Mouse (Mus musculus): ENCODE results near the gene Rgs14. TPM values are rescaled to one million over a fixed set of nuclear protein-coding genes. Genes with fewer than 3 reads are reported as not detected.

Rgs14 gene
- polyA plus RNA-seq, 1 experiment from 2014 or later = 1.6 TPM

DNA sequence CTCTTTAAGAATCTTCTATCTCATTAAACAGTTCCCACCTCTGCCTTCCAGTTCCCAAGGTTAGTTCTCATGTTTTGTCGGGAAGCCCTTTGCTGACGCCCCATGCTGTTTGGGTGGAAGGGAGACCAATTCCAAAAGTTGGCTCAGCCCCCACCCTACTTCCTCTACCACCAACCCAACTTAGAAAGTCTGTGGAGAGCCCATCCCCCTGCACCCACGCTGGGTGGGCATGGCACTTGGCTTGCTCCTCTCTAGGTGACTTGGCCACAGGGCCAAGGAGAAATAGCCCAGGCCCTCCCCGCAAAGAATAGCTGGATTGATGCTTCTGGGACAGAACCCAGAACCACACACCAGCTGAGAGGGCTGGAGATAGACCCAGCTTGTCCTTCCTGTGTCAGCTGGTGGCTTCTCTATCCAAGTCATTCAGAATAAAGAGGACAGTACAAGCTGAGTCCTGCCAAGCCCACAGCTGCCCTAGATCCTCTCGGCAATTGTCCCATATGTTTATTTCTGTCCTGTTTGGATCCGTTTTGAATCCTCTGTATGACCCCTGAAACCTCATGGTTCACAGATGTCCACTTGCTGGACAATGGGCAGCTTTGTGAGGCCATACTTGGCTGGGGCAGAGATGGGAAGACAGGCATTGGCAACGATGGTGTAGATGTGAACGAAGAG lies 1.6 kb downstream of the Rgs14 start:
- no peak overlapping the region for H3K4me2 ChIP-seq (ENCODE audit: low read depth, low read length)
- no peak for ATAC-seq (ENCODE audit: insufficient read depth, low FRiP score)
- no peaks in the 10 kb centered on the region for H3K9me3 ChIP-seq (replicated peaks; ENCODE audit: control insufficient read depth, low read length)
- WGBS = 56% methylated on average over 8 of the region's 8 CpGs
- H3K4me1 ChIP-seq (ENCODE audit: control insufficient read depth, insufficient read depth, low read length) = peaks cover 3% of the 10 kb centered on the region; the same call in 1 of the 2 replicates
- no peak overlapping the region for H3K27ac ChIP-seq (ENCODE audit: low read length)
- no peak overlapping the region for H3K9ac ChIP-seq (ENCODE audit: low read length)
- no peaks in the 10 kb centered on the region for H3K36me3 ChIP-seq (ENCODE audit: control insufficient read depth, insufficient read depth, low read length)
- H3K27me3 ChIP-seq (ENCODE audit: control insufficient read depth, insufficient read depth, low read length) = no peaks in the 10 kb centered on the region
- no peak overlapping the region for H3K4me3 ChIP-seq (replicated peaks; ENCODE audit: low read length)

DNA sequence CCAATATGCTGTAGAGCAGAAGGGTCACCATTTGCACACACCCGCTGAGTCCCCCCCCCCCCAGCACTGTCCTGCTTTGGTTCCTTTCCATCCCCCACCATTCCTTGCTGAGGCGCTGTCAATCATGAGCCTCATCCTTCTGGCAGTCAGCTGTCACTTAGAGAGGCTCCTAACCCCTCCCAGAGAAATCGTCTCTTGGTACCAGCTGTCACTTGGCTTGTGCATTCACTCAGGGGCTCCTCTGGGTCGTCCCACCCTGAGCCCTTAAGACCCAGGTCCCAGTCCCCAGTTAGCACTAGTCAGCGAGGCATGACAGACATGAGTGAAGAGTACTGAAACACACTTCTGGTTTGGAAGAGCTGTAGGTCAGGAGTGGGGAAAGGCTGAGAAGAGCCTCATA lies 2.2 kb downstream of the Rgs14 start:
- H3K27me3 ChIP-seq (ENCODE audit: control insufficient read depth, insufficient read depth, low read length) = no peaks in the 10 kb centered on the region
- H3K9me3 ChIP-seq (replicated peaks; ENCODE audit: control insufficient read depth, low read length) = no peaks in the 10 kb centered on the region
- WGBS = 61% methylated on average over 5 of the region's 5 CpGs
- no peaks in the 10 kb centered on the region for H3K36me3 ChIP-seq (ENCODE audit: control insufficient read depth, insufficient read depth, low read length)
- no peak overlapping the region for H3K9ac ChIP-seq (ENCODE audit: low read length)
- no peak for ATAC-seq (ENCODE audit: insufficient read depth, low FRiP score)
- H3K27ac ChIP-seq (ENCODE audit: low read length) = no peak overlapping the region
- H3K4me2 ChIP-seq (ENCODE audit: low read depth, low read length) = no peak overlapping the region
- no peak overlapping the region for H3K4me3 ChIP-seq (replicated peaks; ENCODE audit: low read length)
- peaks cover 3% of the 10 kb centered on the region; the same call in 1 of the 2 replicates for H3K4me1 ChIP-seq (ENCODE audit: control insufficient read depth, insufficient read depth, low read length)

DNA sequence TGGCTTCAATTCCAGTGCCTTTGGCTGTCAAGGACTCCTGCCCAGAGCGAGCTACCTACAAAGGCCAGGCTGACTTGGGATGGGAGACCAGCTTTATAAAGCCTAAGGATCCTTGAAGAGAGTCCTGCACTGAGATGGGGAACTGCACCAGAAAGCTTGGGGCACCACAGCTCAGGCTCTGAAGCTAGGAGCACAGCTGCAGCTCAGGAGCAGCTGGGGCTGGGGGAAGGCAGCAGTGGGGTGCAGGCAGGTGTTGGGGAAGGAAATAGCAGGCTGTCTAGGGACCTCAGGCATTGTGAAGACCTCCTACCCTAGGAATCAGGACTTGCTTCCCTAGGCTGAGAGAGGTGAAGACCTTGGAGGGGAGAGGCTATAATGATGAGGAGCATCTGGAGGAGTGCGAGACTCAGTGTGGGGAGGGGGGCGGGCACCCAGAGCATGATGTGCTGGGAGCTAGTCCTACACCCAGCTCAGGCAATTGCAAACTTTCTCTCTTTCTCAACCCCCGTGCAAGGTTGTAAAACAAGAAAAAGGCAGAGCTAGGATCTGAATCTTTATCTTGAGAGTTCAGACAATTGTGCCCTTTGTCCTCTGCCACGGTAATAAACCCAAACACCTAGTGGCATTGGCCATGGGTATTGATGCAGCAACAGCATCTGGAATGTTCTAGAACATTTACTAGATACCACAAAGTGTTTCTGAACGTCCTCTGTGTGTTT lies 4.8 kb downstream of the Rgs14 start:
- H3K36me3 ChIP-seq (ENCODE audit: control insufficient read depth, insufficient read depth, low read length) = no peaks in the 10 kb centered on the region
- 0 out of 2 replicates have a peak overlapping the region, but pooled peaks have one; percentile 23 for H3K9ac ChIP-seq (ENCODE audit: low read length)
- no peak for ATAC-seq (ENCODE audit: insufficient read depth, low FRiP score)
- H3K27me3 ChIP-seq (ENCODE audit: control insufficient read depth, insufficient read depth, low read length) = peaks cover 8% of the 10 kb centered on the region
- H3K9me3 ChIP-seq (replicated peaks; ENCODE audit: control insufficient read depth, low read length) = no peaks in the 10 kb centered on the region
- no peak overlapping the region for H3K27ac ChIP-seq (ENCODE audit: low read length)
- H3K4me2 ChIP-seq (ENCODE audit: low read depth, low read length) = no peak overlapping the region
- H3K4me3 ChIP-seq (replicated peaks; ENCODE audit: low read length) = no peak overlapping the region
- H3K4me1 ChIP-seq (ENCODE audit: control insufficient read depth, insufficient read depth, low read length) = peaks cover 3% of the 10 kb centered on the region; the same call in 1 of the 2 replicates
- 52% methylated on average over 6 of the region's 6 CpGs for WGBS

DNA sequence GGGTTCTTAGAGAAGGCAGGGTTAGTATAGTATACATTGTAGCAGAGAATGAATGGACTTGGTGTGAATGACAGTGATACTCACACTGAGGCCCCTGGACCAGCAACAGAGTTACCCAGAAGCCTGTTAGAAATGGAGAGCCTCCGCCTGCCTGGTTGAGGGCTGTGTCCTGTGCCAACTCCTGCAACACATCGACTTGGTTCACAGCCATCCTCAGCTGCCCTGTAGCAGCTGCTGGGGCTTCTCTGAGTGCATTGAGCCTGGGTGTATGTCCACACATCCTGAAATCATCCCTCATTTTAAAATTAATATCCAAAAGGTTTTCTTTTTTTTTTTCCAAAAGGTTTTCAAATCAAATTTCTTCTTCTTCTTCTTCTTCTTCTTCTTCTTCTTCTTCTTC lies 6.3 kb downstream of the Rgs14 start:
- no peaks in the 10 kb centered on the region for H3K4me1 ChIP-seq (ENCODE audit: control insufficient read depth, insufficient read depth, low read length)
- H3K9me3 ChIP-seq (replicated peaks; ENCODE audit: control insufficient read depth, low read length) = no peaks in the 10 kb centered on the region
- WGBS = 70% methylated on average over 2 of the region's 2 CpGs
- ATAC-seq (ENCODE audit: insufficient read depth, low FRiP score) = no peak
- no peak overlapping the region for H3K4me3 ChIP-seq (replicated peaks; ENCODE audit: low read length)
- H3K27me3 ChIP-seq (ENCODE audit: control insufficient read depth, insufficient read depth, low read length) = peaks cover 16% of the 10 kb centered on the region
- H3K4me2 ChIP-seq (ENCODE audit: low read depth, low read length) = no peak overlapping the region
- no peak overlapping the region for H3K9ac ChIP-seq (ENCODE audit: low read length)
- H3K27ac ChIP-seq (ENCODE audit: low read length) = no peak overlapping the region
- H3K36me3 ChIP-seq (ENCODE audit: control insufficient read depth, insufficient read depth, low read length) = no peaks in the 10 kb centered on the region

DNA sequence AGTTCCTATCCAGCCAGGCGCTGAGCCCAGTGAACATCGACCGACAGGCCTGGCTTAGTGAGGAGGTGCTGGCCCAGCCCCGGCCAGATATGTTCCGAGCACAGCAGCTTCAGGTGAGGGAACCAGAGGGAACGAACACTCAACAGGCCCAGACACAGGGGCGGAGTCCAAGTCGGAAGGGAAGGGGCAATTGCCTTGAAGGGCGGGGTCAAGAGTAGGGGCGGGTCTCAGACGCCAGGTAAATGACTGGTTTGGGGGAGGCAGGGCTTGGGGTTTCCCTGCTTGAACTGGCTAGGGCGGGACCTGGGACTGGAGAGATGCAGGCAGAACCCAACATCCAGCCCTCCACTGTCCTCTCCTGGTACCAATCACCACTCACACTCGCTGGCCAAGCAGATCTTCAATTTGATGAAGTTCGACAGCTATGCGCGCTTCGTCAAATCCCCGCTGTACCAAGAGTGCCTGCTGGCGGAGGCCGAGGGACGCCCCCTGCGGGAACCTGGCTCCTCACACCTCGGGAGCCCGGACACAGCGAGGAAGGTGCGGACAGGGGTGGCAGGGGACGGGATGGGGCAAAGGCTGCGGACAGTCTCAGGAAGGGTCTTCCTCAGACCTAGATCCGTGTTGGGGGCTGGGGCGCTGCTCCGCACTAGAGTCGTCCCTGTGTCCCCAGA lies 9.5 kb downstream of the Rgs14 start:
- Histone ChIP-seq H3K9ac (ENCODE audit: low read length) (no peak overlapping the region), H3K27me3 (ENCODE audit: control insufficient read depth, insufficient read depth, low read length) (peaks cover 16% of the 10 kb centered on the region), H3K4me3 (replicated peaks; ENCODE audit: low read length) (0 out of 2 replicates have a peak overlapping the region, but pooled peaks have one; percentile 4), H3K4me2 (ENCODE audit: low read depth, low read length) (peak overlapping the region; percentile 26), H3K9me3 (replicated peaks; ENCODE audit: control insufficient read depth, low read length) (no peaks in the 10 kb centered on the region), H3K4me1 (ENCODE audit: control insufficient read depth, insufficient read depth, low read length) (no peaks in the 10 kb centered on the region), H3K36me3 (ENCODE audit: control insufficient read depth, insufficient read depth, low read length) (no peaks in the 10 kb centered on the region), H3K27ac (ENCODE audit: low read length) (no peak overlapping the region)
- peak; percentile 43; the same call in 1 of the 2 replicates for ATAC-seq (ENCODE audit: insufficient read depth, low FRiP score)
- 14% methylated on average over 32 of the region's 32 CpGs for WGBS

DNA sequence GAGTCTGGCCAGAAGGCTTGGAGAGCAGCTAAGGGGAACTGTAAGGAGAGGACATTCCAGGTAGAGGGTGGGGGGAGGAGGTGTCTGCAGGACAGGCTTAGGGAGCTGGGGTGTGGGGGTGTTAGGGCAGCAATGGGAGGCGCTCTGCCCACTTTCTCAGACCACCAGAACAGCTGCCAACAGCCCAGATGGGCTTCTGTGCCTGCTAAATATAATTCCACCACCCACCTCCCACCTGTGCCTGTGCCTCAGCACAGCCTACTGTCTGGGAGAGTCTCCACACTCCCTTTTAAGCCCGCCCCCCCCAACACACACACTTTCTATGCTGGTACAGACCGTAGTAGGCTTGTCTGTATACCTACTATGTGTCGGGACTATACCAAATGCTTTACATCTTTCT lies 12.3 kb downstream of the Rgs14 start:
- Histone ChIP-seq H3K4me3 (replicated peaks; ENCODE audit: low read length) (no peak overlapping the region), H3K4me1 (ENCODE audit: control insufficient read depth, insufficient read depth, low read length) (no peaks in the 10 kb centered on the region), H3K36me3 (ENCODE audit: control insufficient read depth, insufficient read depth, low read length) (no peaks in the 10 kb centered on the region), H3K4me2 (ENCODE audit: low read depth, low read length) (no peak overlapping the region), H3K9me3 (replicated peaks; ENCODE audit: control insufficient read depth, low read length) (no peaks in the 10 kb centered on the region), H3K27ac (ENCODE audit: low read length) (no peak overlapping the region), H3K9ac (ENCODE audit: low read length) (no peak overlapping the region), H3K27me3 (ENCODE audit: control insufficient read depth, insufficient read depth, low read length) (peaks cover 16% of the 10 kb centered on the region)
- 75% methylated on average over 4 of the region's 4 CpGs for WGBS
- no peak for ATAC-seq (ENCODE audit: insufficient read depth, low FRiP score)

DNA sequence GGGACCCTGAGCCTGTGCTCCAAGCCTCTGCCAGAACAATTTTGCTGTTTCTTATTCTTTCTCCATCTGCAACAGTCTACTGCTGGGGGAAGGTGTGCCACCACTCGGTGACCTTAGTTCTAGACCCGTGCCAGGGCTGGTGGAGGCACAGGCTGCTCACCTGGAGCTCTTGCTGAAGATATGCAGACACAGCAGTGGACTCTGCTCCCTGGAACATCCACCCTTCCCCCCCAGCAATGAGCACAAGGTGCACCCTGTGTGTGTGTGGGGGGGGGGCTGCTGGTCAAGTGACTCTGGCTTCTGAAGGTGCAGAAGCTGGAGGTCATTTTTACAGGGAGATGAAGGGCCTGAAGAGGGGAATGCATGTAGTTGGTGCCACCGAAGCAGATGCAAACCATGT lies 21.1 kb downstream of the Rgs14 start:
- ATAC-seq (ENCODE audit: insufficient read depth, low FRiP score) = no peak
- whole genome bisulfite sequencing = 71% methylated on average over 3 of the region's 3 CpGs
- Histone ChIP-seq H3K27me3 (ENCODE audit: control insufficient read depth, insufficient read depth, low read length) (no peaks in the 10 kb centered on the region), H3K4me3 (replicated peaks; ENCODE audit: low read length) (no peak overlapping the region), H3K27ac (ENCODE audit: low read length) (no peak overlapping the region), H3K4me2 (ENCODE audit: low read depth, low read length) (no peak overlapping the region), H3K9ac (ENCODE audit: low read length) (no peak overlapping the region), H3K4me1 (ENCODE audit: control insufficient read depth, insufficient read depth, low read length) (no peaks in the 10 kb centered on the region), H3K36me3 (ENCODE audit: control insufficient read depth, insufficient read depth, low read length) (no peaks in the 10 kb centered on the region), H3K9me3 (replicated peaks; ENCODE audit: control insufficient read depth, low read length) (no peaks in the 10 kb centered on the region)

DNA sequence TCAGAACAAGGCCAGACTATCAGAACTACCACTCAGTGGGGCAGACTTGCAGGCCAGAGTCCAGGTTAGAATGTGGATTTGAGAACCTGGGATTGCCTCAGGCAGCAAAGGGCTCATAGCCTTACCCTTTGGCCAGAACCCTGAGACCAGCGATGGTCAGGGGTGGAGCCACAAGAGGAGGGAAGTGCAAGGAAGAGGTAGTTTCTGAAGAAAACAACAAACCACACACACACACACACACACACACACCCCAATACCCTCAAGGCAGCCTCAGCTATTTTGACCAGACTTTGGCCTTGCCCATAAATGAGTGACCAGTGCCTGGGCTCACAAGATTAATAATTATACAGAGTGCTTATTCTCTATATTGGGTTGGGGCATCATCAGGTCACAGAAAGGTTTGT lies 22.1 kb downstream of the Rgs14 start:
- 67% methylated on average over 1 of the region's 1 CpGs for WGBS
- H3K27ac ChIP-seq (ENCODE audit: low read length) = no peak overlapping the region
- H3K9me3 ChIP-seq (replicated peaks; ENCODE audit: control insufficient read depth, low read length) = no peaks in the 10 kb centered on the region
- no peak for ATAC-seq (ENCODE audit: insufficient read depth, low FRiP score)
- no peaks in the 10 kb centered on the region for H3K36me3 ChIP-seq (ENCODE audit: control insufficient read depth, insufficient read depth, low read length)
- no peak overlapping the region for H3K4me3 ChIP-seq (replicated peaks; ENCODE audit: low read length)
- no peak overlapping the region for H3K9ac ChIP-seq (ENCODE audit: low read length)
- H3K4me1 ChIP-seq (ENCODE audit: control insufficient read depth, insufficient read depth, low read length) = no peaks in the 10 kb centered on the region
- H3K4me2 ChIP-seq (ENCODE audit: low read depth, low read length) = no peak overlapping the region
- H3K27me3 ChIP-seq (ENCODE audit: control insufficient read depth, insufficient read depth, low read length) = no peaks in the 10 kb centered on the region

DNA sequence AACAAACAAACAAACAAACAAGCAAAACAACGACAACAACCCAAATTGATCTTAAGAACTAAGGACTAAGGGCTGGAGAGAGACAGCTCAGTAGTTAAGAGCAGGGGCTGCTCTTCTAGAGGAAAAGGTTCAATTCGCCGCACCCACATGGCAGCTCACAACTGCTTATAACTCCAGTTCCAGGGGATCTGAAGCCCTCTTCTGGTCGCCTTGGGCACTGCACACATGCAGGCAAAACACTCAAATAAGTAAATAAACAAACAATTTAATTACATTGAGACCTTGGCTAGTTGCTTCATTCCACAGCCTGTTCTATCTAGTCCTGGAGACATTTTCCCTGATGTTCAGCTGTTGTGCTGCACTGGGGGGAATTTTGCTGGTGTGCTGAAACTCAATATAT lies 23.4 kb downstream of the Rgs14 start:
- no peak overlapping the region for H3K9ac ChIP-seq (ENCODE audit: low read length)
- 68% methylated on average over 4 of the region's 4 CpGs for WGBS
- H3K4me1 ChIP-seq (ENCODE audit: control insufficient read depth, insufficient read depth, low read length) = no peaks in the 10 kb centered on the region
- H3K9me3 ChIP-seq (replicated peaks; ENCODE audit: control insufficient read depth, low read length) = no peaks in the 10 kb centered on the region
- no peak overlapping the region for H3K4me3 ChIP-seq (replicated peaks; ENCODE audit: low read length)
- no peak overlapping the region for H3K27ac ChIP-seq (ENCODE audit: low read length)
- no peaks in the 10 kb centered on the region for H3K36me3 ChIP-seq (ENCODE audit: control insufficient read depth, insufficient read depth, low read length)
- H3K4me2 ChIP-seq (ENCODE audit: low read depth, low read length) = no peak overlapping the region
- ATAC-seq (ENCODE audit: insufficient read depth, low FRiP score) = no peak
- no peaks in the 10 kb centered on the region for H3K27me3 ChIP-seq (ENCODE audit: control insufficient read depth, insufficient read depth, low read length)

Data from stomach, embryonic 16.5 days (tissue).